Mouse (Mus musculus) limb, embryonic 13.5 days (tissue): Measurements from ENCODE around the gene Engase. TPM values are rescaled to one million over a fixed set of nuclear protein-coding genes. Genes with fewer than 3 reads are reported as not detected.
A peak's percentile ranks its signal among the peaks of the same experiment; 100 is the strongest.

ENCODE experiments used
- ATAC-seq: fragments of 200-750 bp; cut with Nextera tagmentation; 2 replicates; pipeline ENCODE4 v1.8.0; 2017; ENCODE audit warnings: low read depth, moderate number of reproducible peaks, moderate TSS enrichment; ENCODE audit not compliant: low FRiP score
- H3K27ac ChIP-seq: fragments of 300-500 bp; sonication (generic); 2 replicates; pipeline ENCODE4 v1.5.1; 2015; ENCODE audit warnings: inconsistent platforms, mild to moderate bottlenecking, moderate library complexity
- H3K27me3 ChIP-seq: fragments of 300-500 bp; sonication (generic); 2 replicates; pipeline ENCODE4 v1.6.1; 2015; ENCODE audit warnings: mild to moderate bottlenecking, inconsistent platforms
- H3K36me3 ChIP-seq: fragments of 300-500 bp; sonication (generic); 2 replicates; pipeline ENCODE4 v1.6.1; 2015; ENCODE audit warnings: inconsistent platforms, mild to moderate bottlenecking, moderate library complexity
- H3K4me1 ChIP-seq: fragments of 300-500 bp; sonication (generic); 2 replicates; pipeline ENCODE4 v1.6.1; 2015; ENCODE audit warnings: inconsistent platforms
- H3K4me2 ChIP-seq: fragments of 300-500 bp; sonication (generic); replicated peaks from 2 replicates; pipeline ENCODE4 v1.6.1; 2015; ENCODE audit warnings: inconsistent platforms, mild to moderate bottlenecking, moderate library complexity
- H3K4me3 ChIP-seq: fragments of 300-500 bp; sonication (generic); 2 replicates; pipeline ENCODE4 v1.5.1; 2015; ENCODE audit warnings: moderate library complexity, mild to moderate bottlenecking, inconsistent platforms
- H3K9ac ChIP-seq: fragments of 300-500 bp; sonication (generic); 2 replicates; pipeline ENCODE4 v1.6.1; 2015; ENCODE audit warnings: mild to moderate bottlenecking, inconsistent platforms
- H3K9me3 ChIP-seq: fragments of 300-500 bp; sonication (generic); 2 replicates; pipeline ENCODE4 v1.6.1; 2016; ENCODE audit warnings: inconsistent platforms
- WGBS: fragments of 180-500 bp; shearing (Covaris S2); methylation state at CpG from one replicate; pipeline ENCODE4 v1.1.7; 2015; 5-methylcytosine and 5-hydroxymethylcytosine counted together
- polyA plus RNA-seq: library from polyadenylated mRNA; unstranded; fragments of >200 nt; fragmentation: Nextera tagmentation; extraction: Ambion mirVana; gene quantifications from 2 replicates; pipeline ENCODE4 v1.2.1, GENCODE M21; 2015

Engase gene
- polyA plus RNA-seq, 1 experiment from 2014 or later = 5.5 TPM

- 0 out of 2 replicates have a peak, but pooled peaks have one; percentile 27 for ATAC-seq
- H3K36me3 ChIP-seq = no peaks in the 10 kb centered on the region
- 38% methylated on average over 11 of the region's 11 CpGs for WGBS
- H3K4me2 ChIP-seq = no peak overlapping the region
- peaks cover 50% of the 10 kb centered on the region for H3K4me1 ChIP-seq
- H3K9me3 ChIP-seq = no peaks in the 10 kb centered on the region
- H3K27me3 ChIP-seq = 0 out of 2 replicates have a peak, but pooled peaks cover 3% of the 10 kb centered on the region
- H3K27ac ChIP-seq = no peak overlapping the region; the same call in 1 of the 2 replicates
- 0 out of 2 replicates have a peak overlapping the region, but pooled peaks have one; percentile 39 for H3K9ac ChIP-seq
- H3K4me3 ChIP-seq = no peak overlapping the region
Measured at GRCm38 (mm10) chr11:118438665-118439414, 37.8 kb upstream of the Engase start.

GRCm38 (mm10) chr11:118442691-118443090 is 33.9 kb upstream of the Engase start:
- H3K27me3 ChIP-seq = 0 out of 2 replicates have a peak, but pooled peaks cover 4% of the 10 kb centered on the region
- no peak for ATAC-seq
- no peaks in the 10 kb centered on the region for H3K9me3 ChIP-seq
- H3K4me1 ChIP-seq = peaks cover 33% of the 10 kb centered on the region
- no peak overlapping the region for H3K4me2 ChIP-seq
- H3K36me3 ChIP-seq = no peaks in the 10 kb centered on the region
- H3K27ac ChIP-seq = no peak overlapping the region
- no peak overlapping the region for H3K9ac ChIP-seq
- H3K4me3 ChIP-seq = no peak overlapping the region
- 75% methylated on average over 13 of the region's 13 CpGs for WGBS

- Histone ChIP-seq H3K4me2 (no peak overlapping the region), H3K4me1 (peaks cover 27% of the 10 kb centered on the region), H3K27ac (no peak overlapping the region), H3K4me3 (no peak overlapping the region), H3K36me3 (no peaks in the 10 kb centered on the region), H3K27me3 (0 out of 2 replicates have a peak, but pooled peaks cover 4% of the 10 kb centered on the region), H3K9me3 (no peaks in the 10 kb centered on the region), H3K9ac (no peak overlapping the region)
- no peak for ATAC-seq
- 30% methylated on average over 11 of the region's 11 CpGs for WGBS
Measured at GRCm38 (mm10) chr11:118443201-118443970, 33.2 kb upstream of the Engase start.

- H3K4me1 ChIP-seq = peaks cover 16% of the 10 kb centered on the region; the same call in 1 of the 2 replicates
- 15% methylated on average over 3 of the region's 3 CpGs for WGBS
- H3K27ac ChIP-seq = no peak overlapping the region
- 0 out of 2 replicates have a peak, but pooled peaks cover 4% of the 10 kb centered on the region for H3K27me3 ChIP-seq
- H3K36me3 ChIP-seq = no peaks in the 10 kb centered on the region
- H3K9ac ChIP-seq = no peak overlapping the region
- H3K4me2 ChIP-seq = no peak overlapping the region
- no peak overlapping the region for H3K4me3 ChIP-seq
- H3K9me3 ChIP-seq = no peaks in the 10 kb centered on the region
- ATAC-seq = peak; percentile 54; the same call in 1 of the 2 replicates
Measured at GRCm38 (mm10) chr11:118445843-118446242, 30.8 kb upstream of the Engase start.

- H3K27ac ChIP-seq = no peak overlapping the region
- H3K4me1 ChIP-seq = peaks cover 16% of the 10 kb centered on the region; the same call in 1 of the 2 replicates
- 0 out of 2 replicates have a peak, but pooled peaks cover 4% of the 10 kb centered on the region for H3K27me3 ChIP-seq
- no peaks in the 10 kb centered on the region for H3K9me3 ChIP-seq
- no peak for ATAC-seq
- no peak overlapping the region for H3K4me2 ChIP-seq
- 0 out of 2 replicates have a peak, but pooled peaks cover 4% of the 10 kb centered on the region for H3K36me3 ChIP-seq
- H3K9ac ChIP-seq = no peak overlapping the region
- H3K4me3 ChIP-seq = no peak overlapping the region
- WGBS = 30% methylated on average over 4 of the region's 4 CpGs
Measured at GRCm38 (mm10) chr11:118447346-118447745, 29.3 kb upstream of the Engase start.

GRCm38 (mm10) chr11:118448385-118448784 is 28.2 kb upstream of the Engase start:
- 0 out of 2 replicates have a peak, but pooled peaks cover 4% of the 10 kb centered on the region for H3K27me3 ChIP-seq
- peaks cover 16% of the 10 kb centered on the region; the same call in 1 of the 2 replicates for H3K4me1 ChIP-seq
- no peak for ATAC-seq
- H3K27ac ChIP-seq = no peak overlapping the region
- no peak overlapping the region for H3K4me2 ChIP-seq
- H3K4me3 ChIP-seq = no peak overlapping the region
- H3K9ac ChIP-seq = no peak overlapping the region
- H3K36me3 ChIP-seq = 0 out of 2 replicates have a peak, but pooled peaks cover 4% of the 10 kb centered on the region
- 87% methylated on average over 8 of the region's 8 CpGs for WGBS
- H3K9me3 ChIP-seq = no peaks in the 10 kb centered on the region

GRCm38 (mm10) chr11:118451211-118451610 is 25.4 kb upstream of the Engase start:
- no peak overlapping the region for H3K27ac ChIP-seq
- no peak overlapping the region for H3K4me3 ChIP-seq
- H3K36me3 ChIP-seq = 0 out of 2 replicates have a peak, but pooled peaks cover 4% of the 10 kb centered on the region
- no peak for ATAC-seq
- H3K4me1 ChIP-seq = peaks cover 14% of the 10 kb centered on the region; the same call in 1 of the 2 replicates
- WGBS = 84% methylated on average over 6 of the region's 6 CpGs
- H3K4me2 ChIP-seq = no peak overlapping the region
- no peaks in the 10 kb centered on the region for H3K9me3 ChIP-seq
- H3K27me3 ChIP-seq = no peaks in the 10 kb centered on the region
- no peak overlapping the region for H3K9ac ChIP-seq

GRCm38 (mm10) chr11:118452955-118453354 is 23.7 kb upstream of the Engase start:
- ATAC-seq = no peak
- H3K9me3 ChIP-seq = no peaks in the 10 kb centered on the region
- no peak overlapping the region for H3K4me3 ChIP-seq
- H3K27ac ChIP-seq = no peak overlapping the region
- H3K4me2 ChIP-seq = no peak overlapping the region
- H3K9ac ChIP-seq = no peak overlapping the region
- H3K4me1 ChIP-seq = no peaks in the 10 kb centered on the region
- H3K36me3 ChIP-seq = 0 out of 2 replicates have a peak, but pooled peaks cover 4% of the 10 kb centered on the region
- WGBS = 78% methylated on average over 2 of the region's 2 CpGs
- no peaks in the 10 kb centered on the region for H3K27me3 ChIP-seq

GRCm38 (mm10) chr11:118453886-118454671 is 22.6 kb upstream of the Engase start:
- Histone ChIP-seq H3K9me3 (no peaks in the 10 kb centered on the region), H3K36me3 (0 out of 2 replicates have a peak, but pooled peaks cover 4% of the 10 kb centered on the region), H3K9ac (0 out of 2 replicates have a peak overlapping the region, but pooled peaks have one; percentile 31), H3K4me2 (no peak overlapping the region), H3K4me3 (no peak overlapping the region), H3K27me3 (no peaks in the 10 kb centered on the region), H3K4me1 (peaks cover 4% of the 10 kb centered on the region), H3K27ac (no peak overlapping the region)
- WGBS = 70% methylated on average over 11 of the region's 11 CpGs
- ATAC-seq = no peak

GRCm38 (mm10) chr11:118455788-118456187 is 20.8 kb upstream of the Engase start:
- ATAC-seq = no peak
- 0 out of 2 replicates have a peak, but pooled peaks cover 4% of the 10 kb centered on the region for H3K36me3 ChIP-seq
- WGBS = 80% methylated on average over 6 of the region's 6 CpGs
- H3K4me2 ChIP-seq = no peak overlapping the region
- H3K27ac ChIP-seq = no peak overlapping the region
- H3K9ac ChIP-seq = no peak overlapping the region
- no peak overlapping the region for H3K4me3 ChIP-seq
- H3K4me1 ChIP-seq = peaks cover 7% of the 10 kb centered on the region
- 0 out of 2 replicates have a peak, but pooled peaks cover 3% of the 10 kb centered on the region for H3K9me3 ChIP-seq
- H3K27me3 ChIP-seq = no peaks in the 10 kb centered on the region

GRCm38 (mm10) chr11:118456937-118457336 is 19.7 kb upstream of the Engase start:
- 83% methylated on average over 11 of the region's 11 CpGs for WGBS
- Histone ChIP-seq H3K4me1 (peaks cover 7% of the 10 kb centered on the region), H3K27me3 (no peaks in the 10 kb centered on the region), H3K9me3 (0 out of 2 replicates have a peak, but pooled peaks cover 3% of the 10 kb centered on the region), H3K36me3 (no peaks in the 10 kb centered on the region), H3K9ac (no peak overlapping the region), H3K27ac (no peak overlapping the region), H3K4me2 (no peak overlapping the region), H3K4me3 (no peak overlapping the region)
- no peak for ATAC-seq
